Mouse (Mus musculus) thymus, adult 2 months (tissue): ENCODE data around the gene Enpp3. TPM values are rescaled to one million over a fixed set of nuclear protein-coding genes. Genes with fewer than 3 reads are reported as not detected.
A peak's percentile ranks its signal among the peaks of the same experiment; 100 is the strongest.

Experiments
- DNase-seq: peaks from one replicate; pipeline ENCODE4 v3.0.0; 2021
- H3K27ac ChIP-seq: fragments of 200-500 bp; 2 replicates; pipeline ENCODE4 v1.5.1; 2012; ENCODE audit warnings: low read length, control low read depth; ENCODE audit not compliant: control insufficient read depth, insufficient read depth
- H3K27me3 ChIP-seq: fragments of 200-500 bp; 2 replicates; pipeline ENCODE4 v1.6.1; 2012; ENCODE audit warnings: mild to moderate bottlenecking, low read length, moderate library complexity, mixed read lengths; ENCODE audit not compliant: control insufficient read depth, insufficient read depth
- H3K36me3 ChIP-seq: fragments of 200-500 bp; 2 replicates; pipeline ENCODE4 v1.6.1; 2012; ENCODE audit warnings: mild to moderate bottlenecking, low read length, moderate library complexity; ENCODE audit not compliant: control insufficient read depth, insufficient read depth
- H3K4me1 ChIP-seq: fragments of 200-500 bp; replicated peaks from 2 replicates; pipeline ENCODE4 v1.6.1; 2012; ENCODE audit warnings: low read length; ENCODE audit not compliant: control insufficient read depth, insufficient read depth
- H3K4me3 ChIP-seq: fragments of 200-500 bp; 2 replicates; pipeline ENCODE4 v1.5.1; 2012; ENCODE audit warnings: mild to moderate bottlenecking, low read length, control low read depth, moderate library complexity; ENCODE audit not compliant: control insufficient read depth, insufficient read depth
- CTCF ChIP-seq: fragments of 200-500 bp; IDR thresholded peaks from 2 replicates; pipeline ENCODE4 v1.5.1; 2012; ENCODE audit warnings: mild to moderate bottlenecking, control low read depth, low read length, moderate library complexity, borderline replicate concordance; ENCODE audit not compliant: control insufficient read depth, poor library complexity, insufficient read depth; ENCODE audit errors: extremely low read depth
- POLR2A ChIP-seq: fragments of 200-500 bp; IDR thresholded peaks from 2 replicates; pipeline ENCODE4 v1.6.1; 2012; ENCODE audit warnings: mild to moderate bottlenecking, low read length, control low read depth, moderate library complexity; ENCODE audit not compliant: control insufficient read depth, poor library complexity, insufficient read depth; ENCODE audit errors: extremely low read depth
- WGBS: fragments of 180-500 bp; shearing (Covaris S2); methylation state at CpG from one replicate; pipeline ENCODE4 v1.1.7; 2018; 5-methylcytosine and 5-hydroxymethylcytosine counted together
- polyA plus RNA-seq: library from polyadenylated mRNA; depleted of rRNA; stranded (reverse); fragments of >200 nt; gene quantifications from 2 replicates; pipeline ENCODE4 v1.2.3, GENCODE M21; 2012; rRNA removed

Enpp3 gene
- polyA plus RNA-seq, result 0.53 and 0.57 TPM in 2 replicates

DNA sequence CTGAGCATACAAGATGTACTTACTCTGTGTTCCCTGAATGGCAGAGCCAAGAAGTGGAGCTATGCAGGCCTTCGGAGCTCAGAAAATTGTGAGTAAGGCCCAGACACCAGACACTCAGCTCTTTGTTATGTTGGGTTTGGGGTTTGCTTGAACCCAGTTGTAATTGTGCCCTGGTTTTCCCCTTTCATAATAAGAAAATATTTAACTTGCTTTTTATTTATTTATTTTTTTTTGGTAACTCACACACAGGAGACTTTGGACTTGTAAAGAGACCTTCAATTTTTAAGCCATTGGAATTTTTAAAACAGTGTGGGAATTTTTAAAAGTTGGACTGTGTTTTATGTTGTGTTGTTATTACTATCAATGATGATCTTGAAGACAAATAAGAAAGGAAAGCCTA, at the start of gene Enpp3:
Gene Enpp3 (minus strand): TSS at position 148 of the 400 bp plus-strand sequence.
- TF ChIP-seq POLR2A, result no peak
- TF ChIP-seq CTCF, result no peak
- 96% methylated on average over 1 of the region's 1 CpGs for WGBS
- Histone ChIP-seq H3K4me3 (no peak within 1 kb of the TSS), H3K27ac (no peak within 1 kb of the TSS), H3K4me1 (no peaks in the 10 kb centered on the region), H3K27me3 (no peaks in the 10 kb centered on the region), H3K36me3 (no peaks in the 10 kb centered on the region)
- no peak for DNase-seq

- Histone ChIP-seq H3K4me1 (no peaks in the 10 kb centered on the region), H3K27me3 (no peaks in the 10 kb centered on the region), H3K4me3 (no peak overlapping the region), H3K36me3 (peaks cover 44% of the 10 kb centered on the region), H3K27ac (no peak overlapping the region)
- WGBS, result 99% methylated on average over 7 of the region's 7 CpGs
- no peak for TF ChIP-seq POLR2A
- no peak for TF ChIP-seq CTCF
- no peak for DNase-seq
These were observed 45.7 kb upstream of the Enpp3 start for GRCm38 (mm10) chr10:24888343-24888742.

- Histone ChIP-seq H3K4me3 (no peak overlapping the region), H3K4me1 (no peaks in the 10 kb centered on the region), H3K27me3 (no peaks in the 10 kb centered on the region), H3K36me3 (peaks cover 46% of the 10 kb centered on the region), H3K27ac (no peak overlapping the region)
- TF ChIP-seq CTCF, result peak; percentile 50; the same call in 1 of the 2 replicates
- no peak for TF ChIP-seq POLR2A
- peak; percentile 15 for DNase-seq
- WGBS, result 94% methylated on average over 9 of the region's 9 CpGs
These were observed 43.4 kb upstream of the Enpp3 start for GRCm38 (mm10) chr10:24886008-24886407.

DNA sequence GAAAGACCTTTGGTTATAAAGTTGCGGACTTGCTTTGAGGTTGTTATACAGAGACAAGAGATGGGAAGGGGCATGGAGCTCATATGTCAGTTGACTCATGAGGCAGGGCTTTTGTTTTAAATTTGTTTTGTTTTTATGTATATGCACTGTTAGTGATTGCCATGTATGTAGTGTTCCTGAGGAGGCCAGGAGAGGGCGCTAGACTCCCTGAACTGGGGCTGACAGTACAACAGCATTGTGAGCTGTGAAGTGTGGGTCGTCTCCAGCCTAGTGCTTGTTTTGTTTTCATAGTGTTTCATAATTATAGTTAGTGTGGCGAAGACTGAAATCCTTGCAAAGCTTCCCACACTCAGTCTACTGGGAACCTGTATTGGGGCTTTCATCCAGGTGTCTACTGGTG, 31.0 kb upstream of the Enpp3 start:
- no peak for DNase-seq
- TF ChIP-seq CTCF (no peak), POLR2A (no peak)
- Histone ChIP-seq H3K36me3 (peaks cover 41% of the 10 kb centered on the region), H3K4me3 (no peak overlapping the region), H3K4me1 (no peaks in the 10 kb centered on the region), H3K27me3 (no peaks in the 10 kb centered on the region), H3K27ac (no peak overlapping the region)
- 87% methylated on average over 4 of the region's 4 CpGs for WGBS

DNA sequence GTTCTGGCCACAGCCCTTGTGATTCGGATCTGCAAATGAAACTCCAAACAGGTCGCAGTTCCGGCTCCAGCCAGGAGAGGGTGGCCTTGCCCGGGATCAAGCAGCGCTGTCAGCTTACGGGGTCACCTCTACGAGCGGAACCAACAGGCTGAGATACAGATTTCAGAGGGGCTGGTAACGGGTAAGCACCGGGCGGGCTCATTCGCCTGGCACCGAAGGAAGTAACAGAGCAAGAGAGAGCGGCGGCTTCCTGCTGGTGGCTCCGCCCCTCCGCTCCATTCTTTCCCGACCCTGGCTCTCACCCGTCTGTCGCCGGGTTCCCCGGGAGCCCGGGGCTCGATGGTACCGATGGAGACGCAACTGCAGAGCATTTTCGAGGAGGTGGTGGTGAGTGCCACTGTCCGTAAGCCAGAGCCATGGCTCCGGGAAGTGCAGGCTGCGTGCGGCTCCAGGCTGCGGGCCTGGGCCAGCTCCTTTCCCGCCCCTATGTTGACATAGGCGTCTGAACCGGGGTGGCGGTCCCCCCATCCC, 27.2 kb upstream of the Enpp3 start, which contains the start of gene Med23:
Gene Med23 (plus strand): TSS at position 227 of the 531 bp plus-strand sequence.
- peak; percentile 98 for DNase-seq
- WGBS, result under 1% methylated on average over 36 of the region's 36 CpGs
- TF ChIP-seq CTCF (peak; percentile 84), POLR2A (peak; percentile 48; the same call in 1 of the 2 replicates)
- peaks cover 7% of the 10 kb centered on the region; the same call in 1 of the 2 replicates for H3K36me3 ChIP-seq
- H3K4me1 ChIP-seq, result no peaks in the 10 kb centered on the region
- no peak within 1 kb of the TSS for H3K27ac ChIP-seq
- H3K4me3 ChIP-seq, result peak within 1 kb of the TSS; percentile 89
- no peaks in the 10 kb centered on the region for H3K27me3 ChIP-seq

DNA sequence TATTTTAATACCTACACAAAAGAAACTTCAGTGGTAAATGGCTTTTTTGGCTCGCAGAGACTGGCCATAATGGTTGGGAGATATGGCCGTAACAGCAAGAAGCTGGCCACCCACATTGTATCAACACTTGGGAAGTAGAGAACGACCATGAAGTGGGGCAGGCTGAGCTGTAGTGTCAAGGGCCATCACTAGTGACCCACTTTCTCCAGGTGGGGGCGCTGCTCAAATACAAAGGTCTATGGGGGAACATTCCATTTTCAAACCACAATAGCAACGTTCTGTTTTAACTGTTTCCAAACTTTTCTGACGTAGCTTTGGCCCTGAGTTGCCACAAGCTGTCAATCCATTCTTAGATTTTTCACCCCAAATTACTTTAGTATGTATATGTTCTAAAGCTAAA, 21.8 kb upstream of the Enpp3 start:
- Histone ChIP-seq H3K27me3 (no peaks in the 10 kb centered on the region), H3K36me3 (no peaks in the 10 kb centered on the region), H3K27ac (no peak overlapping the region), H3K4me3 (no peak overlapping the region), H3K4me1 (no peaks in the 10 kb centered on the region)
- no peak for TF ChIP-seq CTCF
- TF ChIP-seq POLR2A, result no peak
- WGBS, result 70% methylated on average over 6 of the region's 6 CpGs
- peak; percentile 25 for DNase-seq
